Mouse (Mus musculus) liver, embryonic 12.5 days (tissue): Measurements from ENCODE around the gene Marc2. TPM values are rescaled to one million over a fixed set of nuclear protein-coding genes. Genes with fewer than 3 reads are reported as not detected.

Experiments
- ATAC-seq: fragments of 200-750 bp; cut with Nextera tagmentation; 2 replicates; pipeline ENCODE4 v1.8.0; 2017; ENCODE audit warnings: moderate number of reproducible peaks, mild to moderate bottlenecking, moderate library complexity
- H3K27ac ChIP-seq: fragments of 300-500 bp; sonication (generic); 2 replicates; pipeline ENCODE4 v1.5.1; 2016; ENCODE audit warnings: mild to moderate bottlenecking
- H3K27me3 ChIP-seq: fragments of 300-500 bp; sonication (generic); replicated peaks from 2 replicates; pipeline ENCODE4 v1.6.1; 2016; ENCODE audit warnings: mild to moderate bottlenecking, moderate library complexity
- H3K36me3 ChIP-seq: fragments of 300-500 bp; sonication (generic); 2 replicates; pipeline ENCODE4 v1.6.1; 2016; ENCODE audit warnings: mild to moderate bottlenecking, moderate library complexity
- H3K4me1 ChIP-seq: fragments of 300-500 bp; sonication (generic); 2 replicates; pipeline ENCODE4 v1.6.1; 2016
- H3K4me2 ChIP-seq: fragments of 300-500 bp; sonication (generic); 2 replicates; pipeline ENCODE4 v1.6.1; 2016; ENCODE audit warnings: mild to moderate bottlenecking, moderate library complexity
- H3K4me3 ChIP-seq: fragments of 300-500 bp; sonication (generic); 2 replicates; pipeline ENCODE4 v1.5.1; 2016; ENCODE audit warnings: mild to moderate bottlenecking, moderate library complexity
- H3K9ac ChIP-seq: fragments of 300-500 bp; sonication (generic); 2 replicates; pipeline ENCODE4 v1.6.1; 2016; ENCODE audit warnings: mild to moderate bottlenecking, moderate library complexity
- H3K9me3 ChIP-seq: fragments of 300-500 bp; sonication (generic); replicated peaks from 2 replicates; pipeline ENCODE4 v1.6.1; 2016; ENCODE audit warnings: mild to moderate bottlenecking, moderate library complexity
- WGBS: fragments of 180-500 bp; shearing (Covaris S2); methylation state at CpG from one replicate; pipeline ENCODE4 v1.1.7; 2016; ENCODE audit not compliant: insufficient replicate concordance; 5-methylcytosine and 5-hydroxymethylcytosine counted together
- polyA plus RNA-seq: library from polyadenylated mRNA; unstranded; fragments of >200 nt; fragmentation: Nextera tagmentation; extraction: Ambion mirVana; gene quantifications from 2 replicates; pipeline ENCODE4 v1.2.1, GENCODE M21; 2016

Gene Marc2
- polyA plus RNA-seq, 1 experiment from 2014 or later: 178 TPM

DNA sequence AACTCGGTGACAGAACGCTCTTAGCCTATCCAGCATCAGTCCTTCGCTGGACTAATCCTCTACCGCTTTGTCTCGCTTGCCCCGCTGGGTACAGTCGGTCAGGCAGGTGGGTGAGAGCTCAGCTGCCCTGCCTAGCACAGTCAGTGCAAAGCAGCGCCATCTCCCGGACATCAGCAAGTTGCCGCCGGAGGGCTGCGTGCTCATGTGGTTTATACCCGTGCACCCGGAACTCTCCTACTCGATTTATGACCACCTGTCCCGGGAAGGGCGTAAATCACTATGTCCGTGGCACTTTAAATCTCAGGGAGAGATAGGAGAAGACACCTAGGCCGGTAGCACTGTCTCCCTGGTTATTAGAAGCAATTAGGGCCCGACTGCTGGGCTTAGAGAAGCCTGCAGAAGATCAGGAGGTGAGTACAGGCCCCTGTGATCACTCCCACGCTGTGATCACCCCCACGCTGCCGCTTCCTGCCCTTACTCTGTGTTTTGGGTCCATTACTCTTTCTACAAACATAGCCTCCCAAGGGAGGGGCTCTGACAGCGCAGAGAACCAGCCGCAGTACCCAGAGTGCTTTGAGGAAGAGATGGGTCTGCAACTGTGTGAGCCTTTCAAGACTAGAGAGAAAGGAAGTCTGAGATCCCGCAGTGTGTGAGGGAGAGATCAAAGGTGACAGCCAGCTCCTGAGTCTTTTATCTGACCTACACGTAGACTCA lies 52.9 kb downstream of the Marc2 start:
- no peaks in the 10 kb centered on the region for H3K9me3 ChIP-seq
- H3K27me3 ChIP-seq: 0 out of 2 replicates have a peak, but pooled peaks cover 4% of the 10 kb centered on the region
- no peaks in the 10 kb centered on the region for H3K4me1 ChIP-seq
- H3K36me3 ChIP-seq: no peaks in the 10 kb centered on the region
- H3K4me3 ChIP-seq: no peak overlapping the region
- H3K27ac ChIP-seq: no peak overlapping the region
- H3K9ac ChIP-seq: no peak overlapping the region
- WGBS: 19% methylated on average over 27 of the region's 27 CpGs
- H3K4me2 ChIP-seq: peak overlapping the region; percentile 36
- peak; percentile 69 for ATAC-seq

DNA sequence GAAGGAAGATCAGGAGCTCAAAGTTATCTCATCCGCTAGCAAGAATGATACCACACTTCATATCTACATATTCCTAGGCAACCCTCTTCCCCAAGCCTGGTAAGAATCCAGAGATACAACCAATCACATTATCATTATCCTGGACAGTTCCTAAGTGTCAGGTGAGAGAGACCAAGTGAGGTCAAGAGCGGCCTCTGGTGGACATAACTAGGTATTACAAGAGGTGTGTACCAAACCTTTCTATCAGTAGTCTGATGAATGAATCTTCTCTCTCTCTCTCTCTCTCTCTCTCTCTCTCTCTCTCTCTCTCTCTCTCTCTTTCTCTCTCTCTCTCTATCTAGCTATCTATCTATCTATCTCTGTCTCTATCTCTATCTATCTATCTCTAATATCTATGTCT lies 55.1 kb downstream of the Marc2 start:
- no peak overlapping the region for H3K9ac ChIP-seq
- H3K4me2 ChIP-seq: no peak overlapping the region
- H3K4me1 ChIP-seq: peaks cover 12% of the 10 kb centered on the region
- H3K27me3 ChIP-seq: 0 out of 2 replicates have a peak, but pooled peaks cover 4% of the 10 kb centered on the region
- ATAC-seq: no peak
- H3K36me3 ChIP-seq: no peaks in the 10 kb centered on the region
- WGBS: 0% methylated on average over 2 of the region's 2 CpGs
- H3K9me3 ChIP-seq: no peaks in the 10 kb centered on the region
- no peak overlapping the region for H3K27ac ChIP-seq
- no peak overlapping the region for H3K4me3 ChIP-seq

DNA sequence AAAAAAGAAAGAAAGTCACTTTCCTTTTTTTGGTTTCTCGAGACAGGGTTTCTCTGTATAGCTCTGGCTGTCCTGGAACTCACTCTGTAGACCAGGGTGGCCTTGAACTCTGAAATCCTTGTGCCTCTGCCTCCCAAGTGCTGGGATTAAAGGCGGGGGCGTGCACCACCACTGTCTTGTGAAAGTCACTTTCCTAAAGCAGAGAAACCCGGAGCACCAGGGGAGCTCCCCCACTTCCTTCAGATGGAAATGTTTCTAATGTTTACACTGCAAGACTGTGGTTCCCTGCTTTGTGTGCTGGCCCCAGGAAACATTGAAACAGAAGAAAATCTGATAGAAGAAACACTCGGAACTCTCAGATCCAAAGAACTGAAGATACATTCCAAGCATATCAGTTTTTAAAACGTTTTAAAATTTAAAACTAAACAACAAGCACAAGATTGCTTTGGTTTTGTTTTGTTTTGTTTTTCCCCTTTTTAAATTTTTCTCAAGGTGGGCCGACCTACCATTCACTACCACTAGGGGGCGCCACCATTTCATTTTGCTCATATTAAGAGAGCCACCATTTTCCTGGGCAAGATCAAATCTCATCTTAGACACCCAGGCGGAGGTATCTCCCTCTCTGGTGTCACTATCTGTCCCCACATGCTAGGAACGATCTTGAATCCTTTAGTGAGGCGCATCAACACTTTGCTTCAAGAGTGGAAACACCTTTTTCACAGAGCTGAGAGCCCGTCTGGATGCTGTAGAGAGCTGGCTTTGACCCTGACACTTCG lies 59.7 kb downstream of the Marc2 start:
- Histone ChIP-seq H3K4me3 (no peak overlapping the region), H3K4me2 (no peak overlapping the region), H3K27ac (no peak overlapping the region), H3K36me3 (no peaks in the 10 kb centered on the region), H3K9ac (no peak overlapping the region), H3K4me1 (peaks cover 37% of the 10 kb centered on the region), H3K9me3 (no peaks in the 10 kb centered on the region), H3K27me3 (0 out of 2 replicates have a peak, but pooled peaks cover 4% of the 10 kb centered on the region)
- peak; percentile 74 for ATAC-seq
- WGBS: 46% methylated on average over 13 of the region's 13 CpGs

DNA sequence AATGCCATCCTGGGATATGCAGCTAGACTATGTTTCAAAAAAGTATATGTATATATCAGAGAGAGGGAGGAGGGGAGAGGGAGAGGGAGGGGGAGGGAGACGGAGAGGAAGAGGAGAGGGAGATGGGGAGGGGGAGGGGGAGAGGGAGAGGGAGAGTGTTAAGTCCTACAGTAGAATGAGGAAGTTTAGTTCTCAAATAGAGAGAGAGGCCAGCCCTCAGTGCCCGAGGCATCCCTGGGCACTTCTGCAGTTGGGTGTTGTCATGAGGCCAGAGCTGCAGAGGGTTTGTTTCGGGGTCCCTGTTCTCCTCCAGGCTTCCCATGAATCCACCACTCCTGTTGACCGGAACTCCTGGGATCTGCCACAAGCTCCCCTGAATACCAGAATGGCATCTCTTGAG lies 62.6 kb downstream of the Marc2 start:
- 41% methylated on average over 4 of the region's 4 CpGs for WGBS

DNA sequence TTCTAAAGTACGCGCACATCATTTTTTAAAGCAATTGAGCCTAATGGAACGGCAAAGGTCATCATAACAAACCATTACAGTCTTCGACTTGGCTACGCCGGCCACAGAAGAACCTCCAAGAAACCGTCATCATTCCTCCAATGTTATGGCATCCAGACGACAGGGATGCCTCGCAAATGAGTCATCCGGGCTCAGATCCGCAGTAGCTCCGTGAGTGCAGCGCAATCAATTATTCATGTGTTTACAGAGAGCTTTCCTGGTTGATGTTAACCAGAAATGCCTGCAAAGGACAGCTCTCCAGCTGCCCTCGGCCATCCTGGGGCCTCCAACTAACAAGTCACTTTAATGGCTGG lies 64.1 kb downstream of the Marc2 start:
- H3K27ac ChIP-seq: peak overlapping the region; percentile 46; the same call in 1 of the 2 replicates
- WGBS: 72% methylated on average over 14 of the region's 14 CpGs
- no peak for ATAC-seq

More for the DNA sequence above, 62.6 kb downstream of the Marc2 start:
- Histone ChIP-seq H3K4me2 (no peak overlapping the region), H3K4me3 (no peak overlapping the region), H3K9ac (no peak overlapping the region), H3K27me3 (no peaks in the 10 kb centered on the region), H3K9me3 (no peaks in the 10 kb centered on the region), H3K4me1 (peaks cover 57% of the 10 kb centered on the region), H3K36me3 (no peaks in the 10 kb centered on the region), H3K27ac (no peak overlapping the region)
- no peak for ATAC-seq

DNA sequence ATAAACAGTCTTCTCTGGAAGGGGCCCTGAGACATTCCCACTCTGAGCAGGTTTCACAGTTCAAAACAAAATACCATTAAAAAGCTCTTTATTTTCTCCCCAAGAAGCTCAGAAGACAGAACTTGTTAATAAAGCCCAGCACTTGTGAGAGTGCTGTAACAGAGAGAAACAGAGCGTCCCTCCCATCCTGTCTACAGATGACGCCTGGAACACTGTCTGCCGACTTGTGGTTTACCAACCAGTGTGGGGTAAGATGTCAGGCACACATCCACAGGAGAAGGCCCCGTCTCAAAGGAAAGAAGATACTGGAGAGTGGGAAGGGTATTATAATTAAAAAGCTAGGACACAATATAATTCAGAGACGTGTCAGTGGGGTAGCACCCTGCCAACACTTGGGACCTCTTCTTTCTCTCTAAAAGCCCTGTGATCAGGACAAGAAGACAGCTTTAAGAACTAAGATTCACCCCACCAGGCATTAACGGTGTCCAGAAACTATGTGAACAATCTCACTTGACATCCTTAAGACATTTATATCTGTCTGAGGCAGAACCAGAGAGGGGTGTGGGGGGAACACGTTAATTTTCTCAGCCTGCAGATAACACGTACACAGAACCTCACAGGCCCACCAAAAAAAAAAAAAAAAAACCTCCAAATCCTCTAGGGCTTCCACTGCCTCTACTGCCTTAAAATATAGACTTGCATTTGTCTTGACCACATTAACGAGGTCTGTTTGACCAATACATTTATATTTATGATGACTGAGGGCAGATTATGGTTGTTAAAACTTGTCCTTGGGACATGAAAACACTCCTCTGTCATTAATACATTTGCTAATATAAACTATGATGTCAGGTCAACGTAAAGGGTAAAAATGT lies 64.7 kb downstream of the Marc2 start:
- H3K4me3 ChIP-seq: no peak overlapping the region
- peak overlapping the region; percentile 5 for H3K4me2 ChIP-seq
- H3K36me3 ChIP-seq: no peaks in the 10 kb centered on the region
- H3K27ac ChIP-seq: peak overlapping the region; percentile 81
- no peaks in the 10 kb centered on the region for H3K27me3 ChIP-seq
- ATAC-seq: peak; percentile 87
- H3K9ac ChIP-seq: no peak overlapping the region
- WGBS: 21% methylated on average over 10 of the region's 10 CpGs
- no peaks in the 10 kb centered on the region for H3K9me3 ChIP-seq
- H3K4me1 ChIP-seq: peaks cover 53% of the 10 kb centered on the region

More for the DNA sequence above, 64.1 kb downstream of the Marc2 start:
- no peak overlapping the region for H3K9ac ChIP-seq
- no peaks in the 10 kb centered on the region for H3K27me3 ChIP-seq
- no peaks in the 10 kb centered on the region for H3K36me3 ChIP-seq
- 0 out of 2 replicates have a peak overlapping the region, but pooled peaks have one; percentile 5 for H3K4me2 ChIP-seq
- peaks cover 57% of the 10 kb centered on the region for H3K4me1 ChIP-seq
- no peaks in the 10 kb centered on the region for H3K9me3 ChIP-seq
- H3K4me3 ChIP-seq: no peak overlapping the region

DNA sequence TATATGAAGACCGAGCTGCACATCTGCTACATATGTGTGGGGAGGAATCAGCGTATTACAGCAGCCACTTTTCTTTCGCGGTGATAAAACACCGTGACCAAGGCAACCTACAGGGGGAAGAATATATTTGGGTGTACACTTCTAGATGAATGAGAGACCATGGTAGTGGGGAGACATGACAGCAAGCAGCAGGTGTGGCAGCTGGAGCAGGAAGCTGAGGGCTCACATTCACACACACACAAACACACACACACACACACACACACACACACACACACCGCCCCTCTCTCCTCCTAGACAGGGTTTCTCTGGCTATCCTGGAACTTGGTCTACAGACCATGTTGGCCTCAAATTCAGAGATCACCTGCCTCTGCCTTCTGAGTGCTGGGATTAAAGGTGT lies 68.1 kb downstream of the Marc2 start:
- Histone ChIP-seq H3K4me1 (peaks cover 46% of the 10 kb centered on the region), H3K27ac (no peak overlapping the region), H3K9ac (no peak overlapping the region), H3K9me3 (no peaks in the 10 kb centered on the region), H3K27me3 (0 out of 2 replicates have a peak, but pooled peaks cover 14% of the 10 kb centered on the region), H3K4me3 (no peak overlapping the region), H3K4me2 (no peak overlapping the region), H3K36me3 (no peaks in the 10 kb centered on the region)
- ATAC-seq: no peak
- 83% methylated on average over 6 of the region's 6 CpGs for WGBS

DNA sequence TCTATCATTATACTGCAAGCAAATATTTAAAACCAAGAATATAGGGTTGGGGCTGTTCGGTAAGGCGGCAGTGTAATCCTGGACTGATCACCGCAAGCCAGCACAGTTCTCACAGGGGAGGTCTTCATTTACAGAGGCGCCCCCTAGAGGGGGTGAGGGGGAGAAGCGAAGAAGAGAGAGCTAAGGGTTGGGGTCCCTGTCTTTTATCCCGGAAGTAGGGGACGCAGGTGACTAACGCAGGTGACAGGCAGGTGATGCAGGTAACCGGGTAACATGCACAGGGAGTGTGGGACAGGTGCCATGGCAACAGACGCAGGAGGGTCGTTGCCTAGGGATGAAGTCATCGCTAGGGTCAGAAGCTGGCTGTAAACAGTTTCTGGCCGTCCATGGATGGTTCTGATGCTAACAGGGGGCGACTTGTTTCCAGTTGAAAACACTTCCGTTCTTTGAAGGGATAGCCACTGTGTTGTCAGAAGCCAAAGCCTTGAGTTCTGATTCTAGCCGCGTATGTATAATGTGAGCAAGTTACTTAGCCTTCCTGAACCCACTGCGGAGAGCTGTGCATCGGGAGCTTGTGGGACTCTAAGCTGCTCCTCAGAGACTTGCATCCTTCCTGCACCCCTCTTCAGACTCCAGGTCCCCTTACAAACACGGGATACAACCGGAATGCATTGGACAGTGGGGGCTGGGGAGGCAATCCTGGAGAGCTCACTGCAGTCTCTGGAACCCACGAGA lies 69.0 kb downstream of the Marc2 start:
- 31% methylated on average over 22 of the region's 22 CpGs for WGBS
- Histone ChIP-seq H3K4me1 (peaks cover 39% of the 10 kb centered on the region), H3K27ac (no peak overlapping the region), H3K27me3 (0 out of 2 replicates have a peak, but pooled peaks cover 14% of the 10 kb centered on the region), H3K4me2 (no peak overlapping the region), H3K4me3 (no peak overlapping the region), H3K9ac (no peak overlapping the region), H3K36me3 (no peaks in the 10 kb centered on the region), H3K9me3 (no peaks in the 10 kb centered on the region)
- no peak for ATAC-seq

DNA sequence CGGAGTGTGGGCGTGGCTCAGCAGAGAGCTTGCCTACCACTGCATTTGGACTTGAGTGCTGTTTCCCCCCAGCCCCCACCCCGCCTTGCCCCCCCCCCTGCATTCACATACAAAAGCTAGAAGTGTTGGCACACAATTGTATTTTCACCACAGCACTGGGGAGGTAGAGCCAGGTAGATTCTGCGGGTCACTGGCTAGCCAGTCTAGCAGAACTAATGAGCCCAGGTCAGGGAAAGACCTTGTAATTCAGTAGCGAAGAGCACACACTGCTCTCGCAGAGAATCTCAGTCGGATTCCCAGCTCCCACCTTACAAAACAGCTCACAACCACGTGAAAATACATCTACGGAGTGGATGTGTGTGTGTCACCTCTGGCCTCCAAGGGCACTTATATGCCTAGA lies 71.0 kb downstream of the Marc2 start:
- Histone ChIP-seq H3K4me1 (peaks cover 34% of the 10 kb centered on the region), H3K27ac (no peak overlapping the region), H3K36me3 (no peaks in the 10 kb centered on the region), H3K4me2 (no peak overlapping the region), H3K9ac (no peak overlapping the region), H3K9me3 (no peaks in the 10 kb centered on the region), H3K27me3 (0 out of 2 replicates have a peak, but pooled peaks cover 14% of the 10 kb centered on the region), H3K4me3 (no peak overlapping the region)
- 50% methylated on average over 9 of the region's 9 CpGs for WGBS
- no peak for ATAC-seq

DNA sequence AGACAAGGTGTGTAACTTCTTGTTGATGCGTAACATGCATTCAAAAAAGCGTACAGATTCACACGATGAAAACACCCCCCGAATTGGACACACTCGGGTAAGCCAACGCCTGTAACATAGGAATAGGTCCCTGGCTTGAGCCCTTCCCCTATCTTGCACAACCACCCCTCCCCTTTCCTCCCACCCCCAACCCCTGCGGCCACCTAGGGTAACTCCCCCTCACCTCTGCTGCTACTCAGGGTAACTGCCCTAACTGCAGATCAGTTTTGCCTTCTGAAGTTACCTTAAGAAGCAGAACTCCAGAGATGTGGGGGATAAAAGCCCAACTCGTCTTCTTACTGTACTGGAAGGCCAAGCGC lies 74.4 kb downstream of the Marc2 start:
- Histone ChIP-seq H3K27me3 (0 out of 2 replicates have a peak, but pooled peaks cover 14% of the 10 kb centered on the region), H3K4me3 (no peak overlapping the region), H3K4me1 (peaks cover 21% of the 10 kb centered on the region), H3K27ac (no peak overlapping the region), H3K9ac (no peak overlapping the region), H3K4me2 (peak overlapping the region; percentile 40), H3K9me3 (no peaks in the 10 kb centered on the region), H3K36me3 (no peaks in the 10 kb centered on the region)
- WGBS: 8% methylated on average over 9 of the region's 9 CpGs
- peak; percentile 36; the same call in 1 of the 2 replicates for ATAC-seq

DNA sequence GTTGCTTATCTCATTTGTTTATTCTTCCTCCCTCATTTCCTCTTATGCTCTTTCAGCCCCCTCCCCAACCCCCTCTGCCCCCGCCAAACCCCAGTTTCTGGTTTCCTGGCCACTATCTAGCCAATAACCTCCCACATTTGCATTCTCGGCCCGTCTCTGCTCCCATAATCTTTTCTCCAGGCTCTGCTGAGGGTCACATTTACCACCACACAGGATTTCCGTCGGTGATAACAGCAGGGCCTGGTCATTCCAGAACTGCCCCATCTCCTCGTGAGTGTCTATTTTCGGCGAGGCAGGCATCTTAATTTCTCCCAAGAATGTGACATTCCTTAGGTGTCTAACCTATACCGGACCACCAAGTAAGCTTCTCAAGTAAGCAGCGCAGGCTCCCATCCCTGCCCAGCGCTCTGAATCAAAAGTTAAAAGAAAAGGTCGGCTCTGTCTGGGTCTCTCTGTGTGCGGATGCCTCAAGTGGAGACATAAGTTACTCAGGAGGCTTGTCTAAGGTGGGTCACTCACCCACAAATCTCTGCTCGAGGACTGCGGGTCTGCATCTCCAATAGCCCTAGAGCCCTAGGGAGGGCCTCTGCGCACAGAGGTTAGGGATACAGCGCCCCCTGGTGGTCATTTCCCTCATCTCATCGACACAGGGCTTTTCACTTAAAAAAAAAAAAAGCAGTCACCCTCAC lies 74.9 kb downstream of the Marc2 start:
- Histone ChIP-seq H3K4me1 (peaks cover 21% of the 10 kb centered on the region), H3K27me3 (0 out of 2 replicates have a peak, but pooled peaks cover 12% of the 10 kb centered on the region), H3K9ac (no peak overlapping the region), H3K27ac (no peak overlapping the region), H3K4me2 (peak overlapping the region; percentile 40), H3K9me3 (no peaks in the 10 kb centered on the region), H3K36me3 (no peaks in the 10 kb centered on the region), H3K4me3 (no peak overlapping the region)
- WGBS: 4% methylated on average over 18 of the region's 18 CpGs
- peak; percentile 64 for ATAC-seq
